Mouse (Mus musculus) intestine, embryonic 15.5 days (tissue): ENCODE measurements around the gene Tnnt2. TPM values are rescaled to one million over a fixed set of nuclear protein-coding genes. Genes with fewer than 3 reads are reported as not detected.

Experiments used
- ATAC-seq: fragments of 200-750 bp; cut with Nextera tagmentation; 2 replicates; pipeline ENCODE4 v1.8.0; 2017; ENCODE audit warnings: moderate TSS enrichment, moderate library complexity
- H3K27ac ChIP-seq: fragments of 300-500 bp; sonication (generic); 2 replicates; pipeline ENCODE4 v1.5.1; 2015; ENCODE audit warnings: mild to moderate bottlenecking, inconsistent platforms
- H3K27me3 ChIP-seq: fragments of 300-500 bp; sonication (generic); replicated peaks from 2 replicates; pipeline ENCODE4 v1.6.1; 2015; ENCODE audit warnings: inconsistent platforms
- H3K36me3 ChIP-seq: fragments of 300-500 bp; sonication (generic); 2 replicates; pipeline ENCODE4 v1.6.1; 2015; ENCODE audit warnings: inconsistent platforms
- H3K4me1 ChIP-seq: fragments of 300-500 bp; sonication (generic); replicated peaks from 2 replicates; pipeline ENCODE4 v1.6.1; 2015; ENCODE audit warnings: inconsistent platforms
- H3K4me2 ChIP-seq: fragments of 300-500 bp; sonication (generic); replicated peaks from 2 replicates; pipeline ENCODE4 v1.6.1; 2015; ENCODE audit warnings: mild to moderate bottlenecking, inconsistent platforms
- H3K4me3 ChIP-seq: fragments of 300-500 bp; sonication (generic); replicated peaks from 2 replicates; pipeline ENCODE4 v1.5.1; 2015; ENCODE audit warnings: inconsistent platforms
- H3K9ac ChIP-seq: fragments of 300-500 bp; sonication (generic); 2 replicates; pipeline ENCODE4 v1.6.1; 2015; ENCODE audit warnings: inconsistent platforms
- H3K9me3 ChIP-seq: fragments of 300-500 bp; sonication (generic); 2 replicates; pipeline ENCODE4 v1.6.1; 2016; ENCODE audit warnings: inconsistent platforms
- WGBS: fragments of 180-500 bp; shearing (Covaris S2); methylation state at CpG from one replicate; pipeline ENCODE4 v1.1.7; 2015; 5-methylcytosine and 5-hydroxymethylcytosine counted together
- polyA plus RNA-seq: library from polyadenylated mRNA; unstranded; fragments of >200 nt; fragmentation: Nextera tagmentation; extraction: Ambion mirVana; gene quantifications from 2 replicates; pipeline ENCODE4 v1.2.1, GENCODE M21; 2015

The Tnnt2 gene
- polyA plus RNA-seq, 1 experiment from 2014 or later = 16.4 TPM

- Histone ChIP-seq H3K27ac (no peak overlapping the region), H3K4me3 (no peak overlapping the region), H3K36me3 (no peaks in the 10 kb centered on the region), H3K4me2 (no peak overlapping the region), H3K9me3 (no peaks in the 10 kb centered on the region), H3K27me3 (no peaks in the 10 kb centered on the region), H3K4me1 (no peaks in the 10 kb centered on the region), H3K9ac (no peak overlapping the region)
- WGBS = 77% methylated on average over 6 of the region's 6 CpGs
- no peak for ATAC-seq
Measured at GRCm38 (mm10) chr1:135892233-135892632, 56.1 kb downstream of the Tnnt2 start.

- Histone ChIP-seq H3K9me3 (no peaks in the 10 kb centered on the region), H3K27ac (no peak overlapping the region), H3K4me1 (no peaks in the 10 kb centered on the region), H3K4me3 (no peak overlapping the region), H3K27me3 (no peaks in the 10 kb centered on the region), H3K4me2 (no peak overlapping the region), H3K36me3 (no peaks in the 10 kb centered on the region), H3K9ac (no peak overlapping the region)
- 83% methylated on average over 6 of the region's 6 CpGs for WGBS
- no peak for ATAC-seq
Measured at GRCm38 (mm10) chr1:135892764-135893163, 56.6 kb downstream of the Tnnt2 start.

DNA sequence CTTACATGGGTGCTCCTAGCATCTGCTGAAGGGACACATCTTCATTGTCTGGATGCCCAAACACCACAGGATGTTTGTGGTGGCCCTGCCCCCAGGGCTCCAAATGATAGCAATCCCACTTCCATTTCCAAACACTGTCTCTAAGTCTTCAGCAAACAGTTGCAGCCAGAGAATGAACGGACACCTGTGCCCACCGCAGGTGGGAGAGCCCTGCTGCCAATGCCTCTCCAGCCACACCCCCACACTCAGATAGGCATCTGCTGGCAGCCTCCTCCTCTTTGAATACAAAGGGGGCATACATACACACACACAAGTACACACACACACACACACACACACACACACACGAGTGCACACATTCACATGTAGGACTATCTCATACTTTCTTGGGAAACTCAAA, 57.2 kb downstream of the Tnnt2 start:
- Histone ChIP-seq H3K4me2 (no peak overlapping the region), H3K27ac (no peak overlapping the region), H3K36me3 (no peaks in the 10 kb centered on the region), H3K27me3 (no peaks in the 10 kb centered on the region), H3K9ac (no peak overlapping the region), H3K4me1 (no peaks in the 10 kb centered on the region), H3K9me3 (no peaks in the 10 kb centered on the region), H3K4me3 (no peak overlapping the region)
- ATAC-seq = no peak
- WGBS = 72% methylated on average over 3 of the region's 3 CpGs

DNA sequence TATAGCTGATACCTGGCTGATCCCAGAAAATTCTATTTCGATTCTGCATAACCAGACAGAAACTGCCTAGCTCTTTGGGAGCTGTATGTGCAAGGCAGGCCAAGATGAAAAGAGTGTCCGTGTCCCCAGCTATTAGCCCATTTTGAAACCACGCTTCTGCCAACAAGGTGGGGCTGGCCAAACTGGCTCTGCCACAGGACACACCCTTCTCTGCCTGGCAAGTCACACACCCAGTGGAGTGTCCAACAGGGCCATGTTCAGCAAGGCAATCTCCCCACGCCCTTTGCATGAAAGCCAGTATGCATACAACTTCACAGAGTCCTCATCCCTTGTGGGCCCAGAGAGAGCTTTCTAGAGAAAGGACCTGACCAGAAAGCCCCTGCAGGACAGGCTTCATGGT, 59.2 kb downstream of the Tnnt2 start:
- H3K36me3 ChIP-seq = no peaks in the 10 kb centered on the region
- no peak overlapping the region for H3K27ac ChIP-seq
- 0 out of 2 replicates have a peak, but pooled peaks have one; percentile 41 for ATAC-seq
- H3K27me3 ChIP-seq = no peaks in the 10 kb centered on the region
- no peak overlapping the region for H3K4me3 ChIP-seq
- no peaks in the 10 kb centered on the region for H3K9me3 ChIP-seq
- H3K4me1 ChIP-seq = no peaks in the 10 kb centered on the region
- no peak overlapping the region for H3K4me2 ChIP-seq
- H3K9ac ChIP-seq = no peak overlapping the region
- WGBS = 81% methylated on average over 4 of the region's 4 CpGs

DNA sequence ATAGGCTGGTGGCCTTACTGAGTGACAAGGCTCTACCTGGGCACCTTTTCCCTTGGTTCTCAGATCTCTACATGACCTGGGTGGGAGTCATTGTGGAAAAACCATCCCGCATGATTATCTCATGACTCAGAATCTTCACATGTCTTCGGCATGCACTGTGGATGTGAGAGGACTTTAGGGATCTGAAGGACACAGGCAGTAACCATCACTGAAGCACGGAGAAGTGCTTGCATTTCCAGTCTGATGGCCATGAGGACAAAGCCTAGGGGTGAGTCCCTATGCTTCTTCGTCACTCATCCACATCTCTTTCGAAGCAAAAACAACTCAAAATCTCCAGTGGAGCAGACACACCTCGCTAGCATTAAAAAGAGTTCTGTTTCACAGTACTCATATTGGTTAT, 63.1 kb downstream of the Tnnt2 start:
- H3K27me3 ChIP-seq = no peaks in the 10 kb centered on the region
- no peaks in the 10 kb centered on the region for H3K36me3 ChIP-seq
- no peak overlapping the region for H3K4me3 ChIP-seq
- H3K4me1 ChIP-seq = no peaks in the 10 kb centered on the region
- no peak for ATAC-seq
- no peak overlapping the region for H3K9ac ChIP-seq
- H3K4me2 ChIP-seq = no peak overlapping the region
- WGBS = 90% methylated on average over 6 of the region's 6 CpGs
- no peaks in the 10 kb centered on the region for H3K9me3 ChIP-seq
- no peak overlapping the region for H3K27ac ChIP-seq

- Histone ChIP-seq H3K36me3 (no peaks in the 10 kb centered on the region), H3K27ac (no peak overlapping the region), H3K4me3 (no peak overlapping the region), H3K9ac (no peak overlapping the region), H3K4me2 (no peak overlapping the region), H3K9me3 (no peaks in the 10 kb centered on the region), H3K27me3 (no peaks in the 10 kb centered on the region), H3K4me1 (no peaks in the 10 kb centered on the region)
- no peak for ATAC-seq
- WGBS = 60% methylated on average over 7 of the region's 7 CpGs
Measured at GRCm38 (mm10) chr1:135899991-135900515, 63.9 kb downstream of the Tnnt2 start.

Other genes starting within 250 kb of the Tnnt2 start
- 11.5 and 12.5 TPM in 2 replicates for gene Nav1, start 229.1 kb upstream of the Tnnt2 start, polyA plus RNA-seq
- gene Csrp1, start 116.3 kb upstream of the Tnnt2 start, polyA plus RNA-seq = 203 and 215 TPM in 2 replicates
- gene Phlda3, start 70.2 kb upstream of the Tnnt2 start, polyA plus RNA-seq = 44.5 and 44.6 TPM in 2 replicates
- gene Tnni1, start 56.9 kb upstream of the Tnnt2 start, polyA plus RNA-seq = 5.4 and 8.3 TPM in 2 replicates
- gene Lad1, start 17.8 kb upstream of the Tnnt2 start, polyA plus RNA-seq = 179 and 196 TPM in 2 replicates
- 0.08 and 0.15 TPM in 2 replicates for gene Pkp1, start 82.9 kb downstream of the Tnnt2 start, polyA plus RNA-seq
- gene Igfn1, start 170.0 kb downstream of the Tnnt2 start, polyA plus RNA-seq = 0.06 TPM in 1 of 2 replicates, not detected in the other
- 142 and 148 TPM in 2 replicates for gene Tmem9, start 171.8 kb downstream of the Tnnt2 start, polyA plus RNA-seq
- not detected in 2 replicates for gene Ascl5, start 214.4 kb downstream of the Tnnt2 start, polyA plus RNA-seq
- 0.15 TPM in 1 of 2 replicates, not detected in the other for gene Cacna1s, start 216.4 kb downstream of the Tnnt2 start, polyA plus RNA-seq